Mouse (Mus musculus): ENCODE measurements at regions not wholly inside any gene's neighbourhood (a gene's known extent, or its start where the extent isn't known, plus 50 kb on each side); places are given as distances from the start of the nearest gene placed in this dataset.

- no peak for ATAC-seq (ENCODE audit: insufficient number of reproducible peaks, low FRiP score, low TSS enrichment)
These were observed 268.5 kb downstream of the Olfr1505 start for GRCm38 (mm10) chr19:14181661-14182415.

GRCm38 (mm10) chr19:14191820-14192219 lies 278.5 kb downstream of the Olfr1505 start:
- no peak for ATAC-seq (ENCODE audit: insufficient number of reproducible peaks, low FRiP score, low TSS enrichment)

- ATAC-seq (ENCODE audit: insufficient number of reproducible peaks, low FRiP score, low TSS enrichment) = no peak
These were observed 284.5 kb downstream of the Olfr1505 start for GRCm38 (mm10) chr19:14197864-14198263.

GRCm38 (mm10) chr19:14220507-14220909 lies 307.2 kb downstream of the Olfr1505 start:
- no peak for ATAC-seq (ENCODE audit: insufficient number of reproducible peaks, low FRiP score, low TSS enrichment)

GRCm38 (mm10) chr19:14225061-14225696 lies 311.8 kb downstream of the Olfr1505 start:
- no peak for ATAC-seq (ENCODE audit: insufficient number of reproducible peaks, low FRiP score, low TSS enrichment)

- ATAC-seq (ENCODE audit: insufficient number of reproducible peaks, low FRiP score, low TSS enrichment) = no peak
These were observed 312.5 kb downstream of the Olfr1505 start for GRCm38 (mm10) chr19:14225787-14226186.

- no peak for ATAC-seq (ENCODE audit: insufficient number of reproducible peaks, low FRiP score, low TSS enrichment)
These were observed 313.2 kb downstream of the Olfr1505 start for GRCm38 (mm10) chr19:14226521-14226920.

- no peak for ATAC-seq (ENCODE audit: insufficient number of reproducible peaks, low FRiP score, low TSS enrichment)
These were observed 330.2 kb downstream of the Olfr1505 start for GRCm38 (mm10) chr19:14243565-14243964.

- ATAC-seq (ENCODE audit: insufficient number of reproducible peaks, low FRiP score, low TSS enrichment) = no peak
These were observed 333.8 kb downstream of the Olfr1505 start for GRCm38 (mm10) chr19:14246973-14247614.

GRCm38 (mm10) chr19:14247979-14248378 lies 334.6 kb downstream of the Olfr1505 start:
- ATAC-seq (ENCODE audit: insufficient number of reproducible peaks, low FRiP score, low TSS enrichment) = peak; percentile 71

GRCm38 (mm10) chr19:14258621-14259051 lies 339.2 kb downstream of the Tle4 start:
- 0 out of 2 replicates have a peak, but pooled peaks have one; percentile 10 for ATAC-seq (ENCODE audit: insufficient number of reproducible peaks, low FRiP score, low TSS enrichment)

GRCm38 (mm10) chr19:14259223-14259622 lies 338.6 kb downstream of the Tle4 start:
- ATAC-seq (ENCODE audit: insufficient number of reproducible peaks, low FRiP score, low TSS enrichment) = no peak

GRCm38 (mm10) chr19:14289331-14289737 lies 308.5 kb downstream of the Tle4 start:
- no peak for ATAC-seq (ENCODE audit: insufficient number of reproducible peaks, low FRiP score, low TSS enrichment)

GRCm38 (mm10) chr19:14290911-14291310 lies 306.9 kb downstream of the Tle4 start:
- no peak for ATAC-seq (ENCODE audit: insufficient number of reproducible peaks, low FRiP score, low TSS enrichment)

GRCm38 (mm10) chr19:14293172-14293571 lies 304.7 kb downstream of the Tle4 start:
- ATAC-seq (ENCODE audit: insufficient number of reproducible peaks, low FRiP score, low TSS enrichment) = no peak

GRCm38 (mm10) chr19:14301176-14301943 lies 296.5 kb downstream of the Tle4 start:
- ATAC-seq (ENCODE audit: insufficient number of reproducible peaks, low FRiP score, low TSS enrichment) = no peak

GRCm38 (mm10) chr19:14314301-14314700 lies 283.6 kb downstream of the Tle4 start:
- no peak for ATAC-seq (ENCODE audit: insufficient number of reproducible peaks, low FRiP score, low TSS enrichment)

- no peak for ATAC-seq (ENCODE audit: insufficient number of reproducible peaks, low FRiP score, low TSS enrichment)
These were observed 278.1 kb downstream of the Tle4 start for GRCm38 (mm10) chr19:14319677-14320191.

- no peak for ATAC-seq (ENCODE audit: insufficient number of reproducible peaks, low FRiP score, low TSS enrichment)
These were observed 272.3 kb downstream of the Tle4 start for GRCm38 (mm10) chr19:14325353-14326052.
